Comparison of ENCODE assay signal across 22 mouse cellular contexts in genomic region chr11:8238498-8238897, GRCm38 (mm10).
DNase-seq lines count a peak whose midpoint lies in the region; ATAC-seq and TF ChIP-seq lines count a peak whose summit lies in the region.
"Had no signal": no experiment of that assay in that cellular context is flagged by ENCODE, and none has a peak within 500 bp of the region (broad histone marks: within the 10 kb centered on the region; RNA-seq: fewer than 3 reads in every experiment).

No protein-coding gene starts in this region.

- no peak overlapping the region for H3K9ac ChIP-seq in liver, adult 2 months (ENCODE audit: low read depth, low read length)
- H3K9ac ChIP-seq in liver, embryonic 12.5 days, result no peak overlapping the region
- no peak overlapping the region for H3K9ac ChIP-seq in liver, postnatal 0 days (replicated peaks)
- no peak overlapping the region for H3K9ac ChIP-seq in liver, embryonic 11.5 days (ENCODE audit: low read depth, low read length)

- H3K4me1 ChIP-seq in liver, adult 2 months (ENCODE audit: control insufficient read depth, insufficient read depth, low read length), result peaks cover 5% of the 10 kb centered on the region; the same call in 1 of the 2 replicates
- no peaks in the 10 kb centered on the region for H3K4me1 ChIP-seq in liver, embryonic 12.5 days
- H3K4me1 ChIP-seq in liver, postnatal 0 days (ENCODE audit: insufficient read depth), result no peaks in the 10 kb centered on the region
- no peaks in the 10 kb centered on the region for H3K4me1 ChIP-seq in liver, embryonic 11.5 days (replicated peaks; ENCODE audit: control insufficient read depth, insufficient read depth, low read length)

- 14% methylated on average over 1 of the region's 1 CpGs for WGBS in liver, adult 2 months
- WGBS in liver, embryonic 12.5 days (ENCODE audit: insufficient replicate concordance), result 47% methylated on average over 1 of the region's 1 CpGs
- WGBS in liver, postnatal 0 days (ENCODE audit: insufficient replicate concordance), result 50% methylated on average over 1 of the region's 1 CpGs
- WGBS in liver, embryonic 11.5 days, result 66% methylated on average over 1 of the region's 1 CpGs

- 0 out of 2 replicates have a peak, but pooled peaks cover 3% of the 10 kb centered on the region for H3K9me3 ChIP-seq in liver, embryonic 12.5 days (replicated peaks)
- H3K9me3 ChIP-seq in liver, postnatal 0 days (ENCODE audit: low read length), result no peaks in the 10 kb centered on the region
- no peaks in the 10 kb centered on the region for H3K9me3 ChIP-seq in liver, embryonic 11.5 days (ENCODE audit: control insufficient read depth, low read length)
- H3K9me3 ChIP-seq: G1E had no signal

- no peak overlapping the region for H3K4me3 ChIP-seq in liver, adult 2 months (ENCODE audit: insufficient read depth, low read depth, low read length)
- H3K4me3 ChIP-seq in liver, embryonic 12.5 days, result no peak overlapping the region
- no peak overlapping the region for H3K4me3 ChIP-seq in liver, postnatal 0 days (ENCODE audit: low read depth, low read length)
- H3K4me3 ChIP-seq in liver, embryonic 11.5 days (ENCODE audit: low read depth, low read length), result no peak overlapping the region

- DNase-seq in liver, adult 2 months (ENCODE audit: extremely low read depth, low read depth, low spot score), result peak; percentile 82
- no peak for DNase-seq in liver, postnatal 0 days
- no peak for DNase-seq in liver, embryonic 11.5 days (ENCODE audit: low spot score)
- DNase-seq in 416B (ENCODE audit: low read depth), result peak; percentile 11
- DNase-seq in fat pad, adult 2 months (ENCODE audit: extremely low read depth, low read depth, low spot score), result peak; percentile 19
- no peak for DNase-seq in urinary bladder, postnatal 36 days (ENCODE audit: low spot score in 2 of 2)
- DNase-seq in kidney, adult 8-10 months, result no peak
- DNase-seq: adrenal gland, adult 2 months; adrenal gland, adult 8-10 months; adrenal gland, postnatal 10 days; adrenal gland, postnatal 14 days; adrenal gland, postnatal 25 days; adrenal gland, postnatal 36 days; B cell, adult 2 months; cerebellum, adult 11 months; cerebellum, adult 11-12 months; cerebellum, adult 18-20 months had no signal

- no peak for TF ChIP-seq EP300 in liver, postnatal 0 days (IDR thresholded peaks at IDR 0.05; ENCODE audit: low read depth)

- no peak for TF ChIP-seq CTCF in liver, adult 2 months (IDR thresholded peaks at IDR 0.05; ENCODE audit: low read depth, low read length)
- no peak for TF ChIP-seq CTCF in liver, postnatal 0 days (IDR thresholded peaks at IDR 0.05; ENCODE audit: low read depth)

- no peak for ATAC-seq in liver, embryonic 12.5 days
- peak; percentile 57 for ATAC-seq in liver, postnatal 0 days
- no peak for ATAC-seq in liver, embryonic 11.5 days (replicated peaks; ENCODE audit: low FRiP score)
- ATAC-seq: activated CD4-positive, CD25-positive, alpha-beta regulatory T cell, adult 4 months; CD4-positive, CD25-positive, alpha-beta regulatory T cell, adult 4 months; Patski had no signal

- H3K36me3 ChIP-seq in liver, adult 2 months (ENCODE audit: control insufficient read depth, insufficient read depth, low read length), result no peaks in the 10 kb centered on the region
- H3K36me3 ChIP-seq in liver, embryonic 12.5 days, result no peaks in the 10 kb centered on the region
- no peaks in the 10 kb centered on the region for H3K36me3 ChIP-seq in liver, postnatal 0 days (replicated peaks; ENCODE audit: insufficient read depth, low read length)
- no peaks in the 10 kb centered on the region for H3K36me3 ChIP-seq in liver, embryonic 11.5 days (ENCODE audit: control insufficient read depth, insufficient read depth, low read length)
- H3K36me3 ChIP-seq: G1E had no signal

- H3K4me2 ChIP-seq in liver, embryonic 12.5 days, result no peak overlapping the region
- no peak overlapping the region for H3K4me2 ChIP-seq in liver, postnatal 0 days (ENCODE audit: low read depth, low read length)
- H3K4me2 ChIP-seq in liver, embryonic 11.5 days, result no peak overlapping the region

- H3K27me3 ChIP-seq in liver, adult 2 months (ENCODE audit: control insufficient read depth, insufficient read depth, low read length), result no peaks in the 10 kb centered on the region
- no peaks in the 10 kb centered on the region for H3K27me3 ChIP-seq in liver, embryonic 12.5 days (replicated peaks)
- H3K27me3 ChIP-seq in liver, postnatal 0 days (ENCODE audit: insufficient read depth, low read length), result no peaks in the 10 kb centered on the region
- H3K27me3 ChIP-seq in liver, embryonic 11.5 days (replicated peaks; ENCODE audit: control insufficient read depth, insufficient read depth, low read length), result no peaks in the 10 kb centered on the region

- H3K79me2 ChIP-seq in liver, adult 2 months (ENCODE audit: control insufficient read depth, insufficient read depth, low read length), result no peaks in the 10 kb centered on the region

- no peak overlapping the region for H3K27ac ChIP-seq in liver, adult 2 months (replicated peaks; ENCODE audit: insufficient read depth, low read depth, low read length)
- H3K27ac ChIP-seq in liver, embryonic 12.5 days, result no peak overlapping the region
- H3K27ac ChIP-seq in liver, postnatal 0 days (ENCODE audit: low read depth), result no peak overlapping the region
- H3K27ac ChIP-seq in liver, embryonic 11.5 days (ENCODE audit: low read depth, low read length), result no peak overlapping the region

- no peak for TF ChIP-seq POLR2A in liver, adult 2 months (IDR thresholded peaks at IDR 0.05; ENCODE audit: extremely low read depth, insufficient read depth, low read length)

Comparison
In these comparisons a context has a peak if more than half of its experiments do, and no peak if none do; other contexts are left out.
1. DNase-seq: peak in liver, adult 2 months (single experiment), 416B (single experiment) and fat pad, adult 2 months (single experiment); none in liver, postnatal 0 days (single experiment), liver, embryonic 11.5 days (single experiment), urinary bladder, postnatal 36 days (0 of 2) and kidney, adult 8-10 months (0 of 2).